Mouse (Mus musculus) limb, embryonic 11.5 days (tissue): Measurements from ENCODE around the gene Gnb1l. TPM values are rescaled to one million over a fixed set of nuclear protein-coding genes. Genes with fewer than 3 reads are reported as not detected.
"Not testable (repeated sequence)": the region's sequence is repeated elsewhere in the genome, so short reads cannot be mapped to it uniquely, and the experiment has no call there.

ENCODE experiments used
- ATAC-seq: fragments of 200-750 bp; cut with Nextera tagmentation; 2 replicates; pipeline ENCODE4 v1.8.0; 2017; ENCODE audit warnings: low read depth; ENCODE audit not compliant: insufficient number of reproducible peaks, low FRiP score, low TSS enrichment
- DNase-seq: peaks from one replicate; pipeline ENCODE4 v3.0.0-alpha.2; 2015; ENCODE audit warnings: low spot score
- H3K27ac ChIP-seq: fragments of 300-500 bp; sonication (generic); replicated peaks from 2 replicates; pipeline ENCODE4 v1.5.1; 2014; ENCODE audit warnings: low read depth, mild to moderate bottlenecking, low read length
- H3K27me3 ChIP-seq: fragments of 300-500 bp; sonication (generic); 2 replicates; pipeline ENCODE4 v1.6.1; 2014; ENCODE audit warnings: mild to moderate bottlenecking, low read length, mixed read lengths; ENCODE audit not compliant: control insufficient read depth, insufficient read depth
- H3K36me3 ChIP-seq: fragments of 300-500 bp; sonication (generic); 2 replicates; pipeline ENCODE4 v1.6.1; 2014; ENCODE audit warnings: mild to moderate bottlenecking, low read length, moderate library complexity, mixed read lengths; ENCODE audit not compliant: control insufficient read depth, insufficient read depth
- H3K4me1 ChIP-seq: fragments of 300-500 bp; sonication (generic); 2 replicates; pipeline ENCODE4 v1.6.1; 2014; ENCODE audit warnings: low read length, mixed read lengths; ENCODE audit not compliant: control insufficient read depth, insufficient read depth
- H3K4me2 ChIP-seq: fragments of 300-500 bp; sonication (generic); 2 replicates; pipeline ENCODE4 v1.6.1; 2014; ENCODE audit warnings: low read depth, mild to moderate bottlenecking, moderate library complexity; ENCODE audit not compliant: severe bottlenecking
- H3K4me3 ChIP-seq: fragments of 300-500 bp; sonication (generic); 2 replicates; pipeline ENCODE4 v1.5.1; 2014; ENCODE audit warnings: low read depth, low read length
- H3K9ac ChIP-seq: fragments of 300-500 bp; sonication (generic); 2 replicates; pipeline ENCODE4 v1.6.1; 2014; ENCODE audit warnings: mild to moderate bottlenecking, low read length
- H3K9me3 ChIP-seq: fragments of 300-500 bp; sonication (generic); 2 replicates; pipeline ENCODE4 v1.6.1; 2016; ENCODE audit warnings: low read length; ENCODE audit not compliant: control insufficient read depth
- WGBS: fragments of 180-500 bp; shearing (Covaris S2); extraction: QIAGEN DNeasy Blood & Tissue Kit; methylation state at CpG from one replicate; pipeline ENCODE4 v1.1.7; 2014; 5-methylcytosine and 5-hydroxymethylcytosine counted together
- polyA plus RNA-seq: library from polyadenylated mRNA; unstranded; fragments of >200 nt; fragmentation: Nextera tagmentation; extraction: Ambion mirVana; gene quantifications from 2 replicates; pipeline ENCODE4 v1.2.1, GENCODE M21; 2014

Gnb1l gene
- polyA plus RNA-seq, 1 experiment from 2014 or later, result 18.6 TPM

DNA sequence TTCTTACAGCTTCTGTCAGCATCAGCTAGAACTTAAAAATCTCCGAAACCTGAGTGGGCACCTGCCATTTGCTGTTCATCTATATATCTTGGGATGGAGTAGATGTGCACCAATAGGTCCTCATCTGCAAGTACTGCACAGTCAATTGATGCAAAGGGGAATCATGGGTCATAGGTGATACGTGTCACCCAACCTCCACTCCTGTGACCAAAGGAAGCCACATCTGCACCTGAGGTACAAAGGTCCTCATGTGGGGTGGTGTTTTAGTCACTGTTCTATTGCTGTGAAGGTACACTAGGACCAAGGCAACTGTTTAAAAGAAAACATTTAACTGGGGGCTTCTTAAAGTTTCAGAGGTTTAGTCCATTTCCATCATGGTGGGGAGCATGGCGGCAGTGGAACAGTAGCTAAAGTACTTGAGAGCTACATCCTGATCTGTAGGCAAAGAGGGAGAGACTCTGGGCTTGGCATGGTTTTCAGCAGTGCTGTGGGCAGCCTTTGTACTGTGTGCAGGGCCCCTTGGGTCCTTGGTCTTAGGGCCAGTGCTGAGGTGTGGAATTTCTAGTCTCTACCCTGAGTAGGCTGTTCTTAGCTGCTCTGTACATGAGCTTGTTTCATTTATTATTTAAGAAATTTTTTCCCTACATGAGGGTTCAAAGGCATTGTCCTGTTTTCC is 8.1 kb downstream of the Gnb1l start:
- Histone ChIP-seq H3K27me3 (no peaks in the 10 kb centered on the region), H3K9ac (no peak overlapping the region), H3K27ac (no peak overlapping the region), H3K9me3 (0 out of 2 replicates have a peak, but pooled peaks cover 2% of the 10 kb centered on the region), H3K4me2 (no peak overlapping the region), H3K36me3 (peaks cover 6% of the 10 kb centered on the region; the same call in 1 of the 2 replicates), H3K4me1 (no peaks in the 10 kb centered on the region; the same call in 1 of the 2 replicates), H3K4me3 (no peak overlapping the region)
- ATAC-seq (no peak), DNase-seq (no peak)
- 92% methylated on average over 3 of the region's 3 CpGs for WGBS

DNA sequence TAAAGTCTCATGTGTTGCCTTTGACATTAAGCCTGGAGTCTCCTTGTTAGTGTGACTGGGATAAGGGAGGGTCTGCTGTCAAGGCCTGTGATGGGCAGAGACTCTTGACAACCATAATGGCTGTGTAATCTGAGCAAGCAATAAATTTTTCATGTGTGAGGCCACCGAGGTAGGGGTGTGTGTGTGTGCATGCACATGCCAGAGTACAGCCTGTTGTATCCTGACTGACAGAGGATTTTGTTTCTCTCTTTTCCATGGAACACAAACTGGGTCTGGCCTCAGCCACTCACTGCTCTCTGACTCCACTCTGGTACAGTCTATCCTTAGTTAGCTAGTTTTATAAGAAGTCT is 8.7 kb downstream of the Gnb1l start:
- Histone ChIP-seq H3K27ac (no peak overlapping the region), H3K27me3 (no peaks in the 10 kb centered on the region), H3K4me3 (no peak overlapping the region), H3K9me3 (0 out of 2 replicates have a peak, but pooled peaks cover 2% of the 10 kb centered on the region), H3K9ac (no peak overlapping the region), H3K4me2 (no peak overlapping the region), H3K4me1 (no peaks in the 10 kb centered on the region; the same call in 1 of the 2 replicates), H3K36me3 (peaks cover 4% of the 10 kb centered on the region; the same call in 1 of the 2 replicates)
- DNase-seq (no peak), ATAC-seq (no peak)
- WGBS, result 14% methylated on average over 1 of the region's 1 CpGs

DNA sequence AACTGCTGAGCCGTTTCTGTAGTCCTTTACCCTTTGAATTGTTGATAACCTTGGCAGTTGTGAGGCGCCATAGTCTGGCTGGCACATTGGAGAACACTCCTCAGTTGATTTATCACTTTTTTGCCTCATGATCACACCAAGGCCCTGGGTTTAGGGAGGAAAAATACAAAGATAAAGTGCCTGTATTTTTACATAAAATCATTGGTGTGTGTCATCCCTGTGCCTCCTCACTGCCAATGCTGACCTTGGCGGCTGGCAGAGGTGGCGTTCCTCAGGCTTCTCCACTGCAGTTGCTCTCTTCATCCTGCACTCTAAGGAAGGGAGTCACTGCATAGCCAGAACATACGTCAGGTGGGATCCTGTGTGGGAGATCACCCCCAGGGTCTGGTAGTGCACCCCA is 13.2 kb downstream of the Gnb1l start:
- no peak overlapping the region for H3K9ac ChIP-seq
- WGBS, result 86% methylated on average over 5 of the region's 5 CpGs
- no peak for ATAC-seq

DNA sequence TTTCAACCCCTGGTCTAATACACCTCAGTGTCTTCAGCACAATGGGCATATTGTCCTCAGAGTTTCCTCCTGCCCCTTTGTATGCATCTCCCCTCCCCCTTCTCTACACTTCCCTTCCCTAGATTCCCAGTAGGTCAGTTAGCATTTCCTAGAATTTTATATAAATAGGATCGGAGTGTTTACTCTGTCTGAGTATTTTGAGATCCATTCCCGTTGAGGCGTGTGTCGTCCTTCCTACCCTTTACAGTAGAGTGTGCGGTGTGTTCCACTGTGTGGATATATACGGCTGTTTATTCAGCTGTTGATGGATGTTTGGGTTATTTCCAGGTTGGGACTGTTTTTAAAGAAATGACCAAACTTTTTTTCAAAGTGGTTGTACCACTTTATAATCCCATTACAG is 15.0 kb downstream of the Gnb1l start:
- no peaks in the 10 kb centered on the region; the same call in 1 of the 2 replicates for H3K4me1 ChIP-seq
- no peak for DNase-seq
- no peak overlapping the region for H3K27ac ChIP-seq
- WGBS, result 89% methylated on average over 6 of the region's 6 CpGs
- H3K36me3 ChIP-seq, result no peaks in the 10 kb centered on the region
- H3K27me3 ChIP-seq, result no peaks in the 10 kb centered on the region
- no peak overlapping the region for H3K9ac ChIP-seq
- H3K4me2 ChIP-seq, result no peak overlapping the region
- H3K4me3 ChIP-seq, result no peak overlapping the region
- H3K9me3 ChIP-seq, result no peaks in the 10 kb centered on the region
- no peak for ATAC-seq

More for the DNA sequence above, 13.2 kb downstream of the Gnb1l start:
- Histone ChIP-seq H3K27ac (no peak overlapping the region), H3K9me3 (0 out of 2 replicates have a peak, but pooled peaks cover 2% of the 10 kb centered on the region), H3K36me3 (no peaks in the 10 kb centered on the region), H3K4me2 (no peak overlapping the region), H3K4me3 (no peak overlapping the region), H3K4me1 (no peaks in the 10 kb centered on the region; the same call in 1 of the 2 replicates), H3K27me3 (no peaks in the 10 kb centered on the region)
- no peak for DNase-seq

- ATAC-seq (no peak), DNase-seq (no peak)
- Histone ChIP-seq H3K9ac (no peak overlapping the region), H3K27ac (no peak overlapping the region), H3K4me3 (no peak overlapping the region), H3K36me3 (no peaks in the 10 kb centered on the region), H3K9me3 (no peaks in the 10 kb centered on the region), H3K4me1 (no peaks in the 10 kb centered on the region), H3K4me2 (no peak overlapping the region), H3K27me3 (no peaks in the 10 kb centered on the region)
These were observed 19.6 kb downstream of the Gnb1l start for GRCm38 (mm10) chr16:18518091-18518490.

GRCm38 (mm10) chr16:18523563-18524245 is 25.2 kb downstream of the Gnb1l start:
- H3K4me1 ChIP-seq, result no peaks in the 10 kb centered on the region
- H3K27ac ChIP-seq, result no peak overlapping the region
- no peak overlapping the region for H3K9ac ChIP-seq
- WGBS, result 94% methylated on average over 8 of the region's 8 CpGs
- H3K4me3 ChIP-seq, result no peak overlapping the region
- H3K27me3 ChIP-seq, result no peaks in the 10 kb centered on the region
- H3K36me3 ChIP-seq, result no peaks in the 10 kb centered on the region
- DNase-seq (no peak), ATAC-seq (no peak)
- no peak overlapping the region for H3K4me2 ChIP-seq
- no peaks in the 10 kb centered on the region for H3K9me3 ChIP-seq

DNA sequence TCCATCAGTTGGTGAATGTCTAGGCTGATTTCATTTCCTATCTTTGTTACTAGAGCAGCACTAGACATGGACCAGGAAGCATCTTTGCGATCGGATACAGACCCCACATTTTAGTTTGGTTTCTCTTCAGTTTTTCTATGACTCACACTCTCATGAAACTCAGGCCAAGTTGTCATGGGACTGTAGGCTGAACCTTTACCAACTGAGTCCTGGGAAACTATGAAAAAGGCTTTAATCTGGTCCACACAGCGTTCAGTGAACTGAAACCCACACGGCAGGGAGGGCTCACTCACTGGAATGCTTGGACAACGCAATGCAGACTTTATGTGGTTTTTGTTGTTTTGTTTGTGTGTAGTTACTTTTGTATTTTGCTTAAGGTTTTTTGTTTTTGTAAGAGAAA is 30.1 kb downstream of the Gnb1l start:
- 94% methylated on average over 5 of the region's 5 CpGs for WGBS
- Histone ChIP-seq H3K4me2 (no peak overlapping the region), H3K27me3 (no peaks in the 10 kb centered on the region), H3K27ac (no peak overlapping the region), H3K9ac (no peak overlapping the region), H3K4me1 (no peaks in the 10 kb centered on the region), H3K36me3 (no peaks in the 10 kb centered on the region), H3K4me3 (no peak overlapping the region), H3K9me3 (no peaks in the 10 kb centered on the region)
- ATAC-seq, result no peak
- DNase-seq, result no peak

DNA sequence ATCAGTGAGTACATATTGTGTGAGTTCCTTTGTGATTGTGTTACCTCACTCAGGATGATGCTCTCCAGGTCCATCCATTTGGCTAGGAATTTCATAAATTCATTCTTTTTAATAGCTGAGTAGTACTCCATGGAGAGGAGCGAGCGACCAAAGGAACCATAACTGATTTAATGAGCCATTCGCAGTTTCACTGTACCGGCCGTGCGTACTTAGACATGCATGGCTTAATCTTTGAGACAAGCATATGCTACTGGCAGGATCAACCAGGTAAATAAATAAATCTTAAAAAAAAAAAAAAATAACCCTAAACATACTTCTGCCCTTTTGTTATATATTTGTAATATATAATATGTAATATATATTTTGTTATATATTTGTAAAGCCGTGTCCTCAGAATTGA is 34.5 kb downstream of the Gnb1l start:
- H3K9me3 ChIP-seq, H3K4me3 ChIP-seq, H3K27ac ChIP-seq, H3K4me1 ChIP-seq, H3K27me3 ChIP-seq, H3K4me2 ChIP-seq, H3K36me3 ChIP-seq, H3K9ac ChIP-seq, DNase-seq: not testable (repeated sequence)
- WGBS, result 98% methylated on average over 7 of the region's 7 CpGs
- peak; percentile 100 for ATAC-seq
